Mouse (Mus musculus): ENCODE data around the gene Ugt8a.

Ugt8a gene

GRCm38 (mm10) chr3:125938092-125938755 lies at the start of gene Ugt8a:
Gene Ugt8a, minus strand, starts transcription at chr3:125938619.
- DNase-seq (ENCODE audit: low spot score) = no peak

- no peak for DNase-seq (ENCODE audit: low spot score)
These were observed 48.2 kb upstream of the Ugt8a start for GRCm38 (mm10) chr3:125986639-125987038.

GRCm38 (mm10) chr3:125983707-125984420 lies 45.4 kb upstream of the Ugt8a start:
- DNase-seq (ENCODE audit: low spot score) = no peak

- DNase-seq (ENCODE audit: low spot score) = no peak
These were observed 41.1 kb upstream of the Ugt8a start for GRCm38 (mm10) chr3:125979475-125979874.

- no peak for DNase-seq (ENCODE audit: low spot score)
These were observed 37.5 kb upstream of the Ugt8a start for GRCm38 (mm10) chr3:125975899-125976298.

GRCm38 (mm10) chr3:125969458-125969857 lies 31.0 kb upstream of the Ugt8a start:
- no peak for DNase-seq (ENCODE audit: low spot score)

- no peak for DNase-seq (ENCODE audit: low spot score)
These were observed 17.9 kb upstream of the Ugt8a start for GRCm38 (mm10) chr3:125956196-125956885.

GRCm38 (mm10) chr3:125954881-125955280 lies 16.5 kb upstream of the Ugt8a start:
- no peak for DNase-seq (ENCODE audit: low spot score)

- no peak for DNase-seq (ENCODE audit: low spot score)
These were observed 2.4 kb upstream of the Ugt8a start for GRCm38 (mm10) chr3:125940811-125941210.

GRCm38 (mm10) chr3:125938756-125939109 lies 314 bp upstream of the Ugt8a start:
- no peak for DNase-seq (ENCODE audit: low spot score)

- DNase-seq (ENCODE audit: low spot score) = no peak
These were observed 805 bp downstream of the Ugt8a start for GRCm38 (mm10) chr3:125937536-125938091.

- no peak for DNase-seq (ENCODE audit: low spot score)
These were observed 2.6 kb downstream of the Ugt8a start for GRCm38 (mm10) chr3:125935796-125936195.

- no peak for DNase-seq (ENCODE audit: low spot score)
These were observed 5.7 kb downstream of the Ugt8a start for GRCm38 (mm10) chr3:125932594-125933237.

- DNase-seq (ENCODE audit: low spot score) = no peak
These were observed 7.4 kb downstream of the Ugt8a start for GRCm38 (mm10) chr3:125931059-125931458.

- no peak for DNase-seq (ENCODE audit: low spot score)
These were observed 17.5 kb downstream of the Ugt8a start for GRCm38 (mm10) chr3:125920876-125921275.

- DNase-seq (ENCODE audit: low spot score) = no peak
These were observed 39.4 kb downstream of the Ugt8a start for GRCm38 (mm10) chr3:125898976-125899375.

GRCm38 (mm10) chr3:125887109-125887508 lies 51.3 kb downstream of the Ugt8a start:
- DNase-seq (ENCODE audit: low spot score) = no peak

GRCm38 (mm10) chr3:125884879-125885278 lies 53.5 kb downstream of the Ugt8a start:
- no peak for DNase-seq (ENCODE audit: low spot score)

GRCm38 (mm10) chr3:125884423-125884822 lies 54.0 kb downstream of the Ugt8a start:
- no peak for DNase-seq (ENCODE audit: low spot score)

GRCm38 (mm10) chr3:125883009-125883408 lies 55.4 kb downstream of the Ugt8a start:
- no peak for DNase-seq (ENCODE audit: low spot score)

- DNase-seq (ENCODE audit: low spot score) = no peak
These were observed 56.6 kb downstream of the Ugt8a start for GRCm38 (mm10) chr3:125881835-125882234.

GRCm38 (mm10) chr3:125874371-125874770 lies 64.0 kb downstream of the Ugt8a start:
- no peak for DNase-seq (ENCODE audit: low spot score)

Data from ovary, postnatal 10 days (tissue).